Mouse (Mus musculus) CD8-positive naive resting alpha-beta T cell, adult 57 days (primary cell): ENCODE measurements around the gene Sec14l5. TPM values are rescaled to one million over a fixed set of nuclear protein-coding genes. Genes with fewer than 3 reads are reported as not detected.

Source experiments
- total RNA-seq: library from RNA; stranded (reverse); gene quantifications from one replicate; pipeline ENCODE4 v1.2.4, GENCODE M21; 2023

The Sec14l5 gene
- not detected for total RNA-seq

GRCm38 (mm10) chr16:5147037-5147385 is at the start of gene Sec14l5:
TSS of gene Sec14l5 (plus strand) at chr16:5147109.

GRCm38 (mm10) chr16:5132401-5132801 is 14.5 kb upstream of the Sec14l5 start, which contains the start of gene Ppl:
TSS of gene Ppl (minus strand) at chr16:5132421.

GRCm38 (mm10) chr16:5203668-5204433 is 56.9 kb downstream of the Sec14l5 start, which contains the start of gene Nagpa:
TSS of gene Nagpa (minus strand) at chr16:5204012.

GRCm38 (mm10) chr16:5222140-5222539 is 75.2 kb downstream of the Sec14l5 start, which contains the start of gene AU021092:
TSS of gene AU021092 (minus strand) at chr16:5222299.

GRCm38 (mm10) chr16:5233418-5234313 is 86.8 kb downstream of the Sec14l5 start, which contains the start of gene Alg1:
TSS of gene Alg1 (plus strand) at chr16:5233621.

Other genes with a start within 250 kb of the Sec14l5 start
- gene Nudt16l1, start 208.3 kb upstream of the Sec14l5 start, total RNA-seq: 57.1 TPM
- 74.7 TPM for gene Anks3, start 182.9 kb upstream of the Sec14l5 start, total RNA-seq
- gene Sept12, start 149.3 kb upstream of the Sec14l5 start, total RNA-seq: not detected
- not detected for gene Smim22, start 139.8 kb upstream of the Sec14l5 start, total RNA-seq
- gene Rogdi, start 133.6 kb upstream of the Sec14l5 start, total RNA-seq: 19.8 TPM
- 111 TPM for gene Glyr1, start 97.2 kb upstream of the Sec14l5 start, total RNA-seq
- 103 TPM for gene Ubn1, start 97.1 kb upstream of the Sec14l5 start, total RNA-seq
- gene Ppl, start 14.7 kb upstream of the Sec14l5 start, total RNA-seq: 0.46 TPM
- 26.2 TPM for gene Nagpa, start 56.9 kb downstream of the Sec14l5 start, total RNA-seq
- not detected for gene AU021092, start 75.2 kb downstream of the Sec14l5 start, total RNA-seq
- gene Alg1, start 86.5 kb downstream of the Sec14l5 start, total RNA-seq: 40.1 TPM
- gene Eef2kmt, start 108.9 kb downstream of the Sec14l5 start, total RNA-seq: 21.0 TPM